Mouse (Mus musculus): ENCODE measurements around the gene Sumo2. TPM values are rescaled to one million over a fixed set of nuclear protein-coding genes. Genes with fewer than 3 reads are reported as not detected.

The Sumo2 gene
- polyA plus RNA-seq, 1 experiment from 2014 or later, result 930 TPM

GRCm38 (mm10) chr11:115492387-115492786 lies 43.7 kb downstream of the Sumo2 start:
- no peaks in the 10 kb centered on the region for H3K9me3 ChIP-seq (ENCODE audit: control insufficient read depth, low read length)
- no peak for ATAC-seq (ENCODE audit: low read depth)
- H3K27me3 ChIP-seq (ENCODE audit: control insufficient read depth, insufficient read depth, low read depth, low read length), result no peaks in the 10 kb centered on the region
- H3K4me1 ChIP-seq (replicated peaks; ENCODE audit: control insufficient read depth, insufficient read depth, low read length), result peaks cover 11% of the 10 kb centered on the region
- WGBS, result 19% methylated on average over 6 of the region's 6 CpGs
- no peak overlapping the region for H3K27ac ChIP-seq (ENCODE audit: low read length)
- H3K9ac ChIP-seq (ENCODE audit: low read length), result peak overlapping the region; percentile 76
- H3K4me3 ChIP-seq (ENCODE audit: low read length), result peak overlapping the region; percentile 82
- H3K4me2 ChIP-seq (ENCODE audit: low read depth, low read length), result peak overlapping the region; percentile 84
- H3K36me3 ChIP-seq (ENCODE audit: control insufficient read depth, insufficient read depth, low read length), result peaks cover 5% of the 10 kb centered on the region

GRCm38 (mm10) chr11:115491356-115492083 lies 44.6 kb downstream of the Sumo2 start, which contains the start of gene Nt5c:
Nt5c (minus strand) TSS chr11:115491862.
- no peaks in the 10 kb centered on the region for H3K27me3 ChIP-seq (ENCODE audit: control insufficient read depth, insufficient read depth, low read depth, low read length)
- peak within 1 kb of the TSS; percentile 85 for H3K27ac ChIP-seq (ENCODE audit: low read length)
- peak within 1 kb of the TSS; percentile 82 for H3K4me3 ChIP-seq (ENCODE audit: low read length)
- under 1% methylated on average over 43 of the region's 43 CpGs for WGBS
- H3K9ac ChIP-seq (ENCODE audit: low read length), result peak within 1 kb of the TSS; percentile 76
- H3K36me3 ChIP-seq (ENCODE audit: control insufficient read depth, insufficient read depth, low read length), result no peaks in the 10 kb centered on the region
- H3K4me2 ChIP-seq (ENCODE audit: low read depth, low read length), result peak within 1 kb of the TSS; percentile 84
- ATAC-seq (ENCODE audit: low read depth), result peak; percentile 92
- peaks cover 11% of the 10 kb centered on the region for H3K4me1 ChIP-seq (replicated peaks; ENCODE audit: control insufficient read depth, insufficient read depth, low read length)
- H3K9me3 ChIP-seq (ENCODE audit: control insufficient read depth, low read length), result no peaks in the 10 kb centered on the region

GRCm38 (mm10) chr11:115490441-115491355 lies 45.4 kb downstream of the Sumo2 start:
- peak; percentile 15; the same call in 1 of the 2 replicates for ATAC-seq (ENCODE audit: low read depth)
- Histone ChIP-seq H3K27ac (ENCODE audit: low read length) (peak overlapping the region; percentile 85; the same call in 1 of the 2 replicates), H3K9me3 (ENCODE audit: control insufficient read depth, low read length) (no peaks in the 10 kb centered on the region), H3K4me1 (replicated peaks; ENCODE audit: control insufficient read depth, insufficient read depth, low read length) (peaks cover 11% of the 10 kb centered on the region), H3K9ac (ENCODE audit: low read length) (peak overlapping the region; percentile 76), H3K4me2 (ENCODE audit: low read depth, low read length) (peak overlapping the region; percentile 84), H3K27me3 (ENCODE audit: control insufficient read depth, insufficient read depth, low read depth, low read length) (no peaks in the 10 kb centered on the region), H3K36me3 (ENCODE audit: control insufficient read depth, insufficient read depth, low read length) (no peaks in the 10 kb centered on the region), H3K4me3 (ENCODE audit: low read length) (peak overlapping the region; percentile 82)
- 22% methylated on average over 25 of the region's 25 CpGs for WGBS

- WGBS, result 85% methylated on average over 19 of the region's 19 CpGs
- peaks cover 11% of the 10 kb centered on the region for H3K4me1 ChIP-seq (replicated peaks; ENCODE audit: control insufficient read depth, insufficient read depth, low read length)
- ATAC-seq (ENCODE audit: low read depth), result no peak
Observed at GRCm38 (mm10) chr11:115488551-115489104, 47.4 kb downstream of the Sumo2 start.

GRCm38 (mm10) chr11:115485155-115485554 lies 50.9 kb downstream of the Sumo2 start:
- Histone ChIP-seq H3K27me3 (ENCODE audit: control insufficient read depth, insufficient read depth, low read depth, low read length) (no peaks in the 10 kb centered on the region), H3K9ac (ENCODE audit: low read length) (no peak overlapping the region), H3K4me3 (ENCODE audit: low read length) (no peak overlapping the region), H3K9me3 (ENCODE audit: control insufficient read depth, low read length) (no peaks in the 10 kb centered on the region), H3K36me3 (ENCODE audit: control insufficient read depth, insufficient read depth, low read length) (no peaks in the 10 kb centered on the region), H3K27ac (ENCODE audit: low read length) (no peak overlapping the region), H3K4me2 (ENCODE audit: low read depth, low read length) (no peak overlapping the region), H3K4me1 (replicated peaks; ENCODE audit: control insufficient read depth, insufficient read depth, low read length) (no peaks in the 10 kb centered on the region)
- ATAC-seq (ENCODE audit: low read depth), result no peak
- 62% methylated on average over 12 of the region's 12 CpGs for WGBS

More at GRCm38 (mm10) chr11:115488551-115489104, 47.4 kb downstream of the Sumo2 start:
- Histone ChIP-seq H3K27ac (ENCODE audit: low read length) (no peak overlapping the region), H3K36me3 (ENCODE audit: control insufficient read depth, insufficient read depth, low read length) (no peaks in the 10 kb centered on the region), H3K9ac (ENCODE audit: low read length) (no peak overlapping the region), H3K27me3 (ENCODE audit: control insufficient read depth, insufficient read depth, low read depth, low read length) (no peaks in the 10 kb centered on the region), H3K4me2 (ENCODE audit: low read depth, low read length) (no peak overlapping the region), H3K4me3 (ENCODE audit: low read length) (no peak overlapping the region), H3K9me3 (ENCODE audit: control insufficient read depth, low read length) (no peaks in the 10 kb centered on the region)

- Histone ChIP-seq H3K36me3 (ENCODE audit: control insufficient read depth, insufficient read depth, low read length) (no peaks in the 10 kb centered on the region), H3K9me3 (ENCODE audit: control insufficient read depth, low read length) (no peaks in the 10 kb centered on the region), H3K9ac (ENCODE audit: low read length) (no peak overlapping the region), H3K4me2 (ENCODE audit: low read depth, low read length) (no peak overlapping the region), H3K4me1 (replicated peaks; ENCODE audit: control insufficient read depth, insufficient read depth, low read length) (no peaks in the 10 kb centered on the region), H3K27ac (ENCODE audit: low read length) (no peak overlapping the region), H3K4me3 (ENCODE audit: low read length) (no peak overlapping the region), H3K27me3 (ENCODE audit: control insufficient read depth, insufficient read depth, low read depth, low read length) (no peaks in the 10 kb centered on the region)
- no peak for ATAC-seq (ENCODE audit: low read depth)
- 17% methylated on average over 6 of the region's 6 CpGs for WGBS
Observed at GRCm38 (mm10) chr11:115483726-115484125, 52.4 kb downstream of the Sumo2 start.

GRCm38 (mm10) chr11:115483278-115483677 lies 52.8 kb downstream of the Sumo2 start:
- 71% methylated on average over 11 of the region's 11 CpGs for WGBS

GRCm38 (mm10) chr11:115481553-115482259 lies 54.4 kb downstream of the Sumo2 start:
- no peaks in the 10 kb centered on the region for H3K9me3 ChIP-seq (ENCODE audit: control insufficient read depth, low read length)
- no peak overlapping the region for H3K4me2 ChIP-seq (ENCODE audit: low read depth, low read length)
- H3K4me1 ChIP-seq (replicated peaks; ENCODE audit: control insufficient read depth, insufficient read depth, low read length), result peaks cover 3% of the 10 kb centered on the region; the same call in 1 of the 2 replicates
- H3K27me3 ChIP-seq (ENCODE audit: control insufficient read depth, insufficient read depth, low read depth, low read length), result no peaks in the 10 kb centered on the region
- no peak overlapping the region for H3K9ac ChIP-seq (ENCODE audit: low read length)
- H3K27ac ChIP-seq (ENCODE audit: low read length), result no peak overlapping the region
- no peaks in the 10 kb centered on the region for H3K36me3 ChIP-seq (ENCODE audit: control insufficient read depth, insufficient read depth, low read length)
- 75% methylated on average over 6 of the region's 6 CpGs for WGBS
- no peak overlapping the region for H3K4me3 ChIP-seq (ENCODE audit: low read length)
- ATAC-seq (ENCODE audit: low read depth), result no peak

More at GRCm38 (mm10) chr11:115483278-115483677, 52.8 kb downstream of the Sumo2 start:
- Histone ChIP-seq H3K4me2 (ENCODE audit: low read depth, low read length) (no peak overlapping the region), H3K4me1 (replicated peaks; ENCODE audit: control insufficient read depth, insufficient read depth, low read length) (no peaks in the 10 kb centered on the region), H3K36me3 (ENCODE audit: control insufficient read depth, insufficient read depth, low read length) (no peaks in the 10 kb centered on the region), H3K27ac (ENCODE audit: low read length) (no peak overlapping the region), H3K4me3 (ENCODE audit: low read length) (no peak overlapping the region), H3K9me3 (ENCODE audit: control insufficient read depth, low read length) (no peaks in the 10 kb centered on the region), H3K9ac (ENCODE audit: low read length) (no peak overlapping the region), H3K27me3 (ENCODE audit: control insufficient read depth, insufficient read depth, low read depth, low read length) (no peaks in the 10 kb centered on the region)
- ATAC-seq (ENCODE audit: low read depth), result no peak
